Mouse (Mus musculus) spleen, adult 2 months (tissue): ENCODE results near the gene Hcn3.

ENCODE experiments used
- CTCF ChIP-seq: fragments of 200-500 bp; IDR thresholded peaks from 2 replicates; pipeline ENCODE4 v1.5.1; 2011; ENCODE audit warnings: mild to moderate bottlenecking, inconsistent platforms; ENCODE audit not compliant: insufficient read depth, insufficient read length, insufficient replicate concordance; ENCODE audit errors: extremely low read depth
- POLR2A ChIP-seq: fragments of 200-500 bp; IDR thresholded peaks from 2 replicates; pipeline ENCODE4 v1.6.1; 2011; ENCODE audit warnings: low read depth, low read length, inconsistent platforms

GRCm38 (mm10) chr3:89164506-89165267 is 4.7 kb upstream of the Hcn3 start, which contains the start of gene Clk2:
- TF ChIP-seq POLR2A (peak; percentile 77), CTCF (no peak)
